Mouse (Mus musculus) liver, postnatal 0 days (tissue): ENCODE results near the gene Tmem135. TPM values are rescaled to one million over a fixed set of nuclear protein-coding genes. Genes with fewer than 3 reads are reported as not detected.

Experiments
- ATAC-seq: fragments of 200-750 bp; cut with Nextera tagmentation; 2 replicates; pipeline ENCODE4 v1.8.0; 2017; ENCODE audit warnings: mild to moderate bottlenecking, moderate library complexity
- DNase-seq: peaks from one replicate; pipeline ENCODE4 v3.0.0-alpha.2; 2016
- H3K27ac ChIP-seq: fragments of 300-500 bp; sonication (generic); 2 replicates; pipeline ENCODE4 v1.5.1; 2014; ENCODE audit warnings: antibody characterized with exemption, moderate library complexity, mild to moderate bottlenecking, low read depth
- H3K27me3 ChIP-seq: fragments of 300-500 bp; sonication (generic); 2 replicates; pipeline ENCODE4 v1.6.1; 2014; ENCODE audit warnings: low read length, control low read depth, mixed read lengths; ENCODE audit not compliant: insufficient read depth
- H3K36me3 ChIP-seq: fragments of 300-500 bp; sonication (generic); replicated peaks from 2 replicates; pipeline ENCODE4 v1.6.1; 2014; ENCODE audit warnings: mild to moderate bottlenecking, control low read depth, low read length, moderate library complexity, mixed read lengths; ENCODE audit not compliant: insufficient read depth
- H3K4me1 ChIP-seq: fragments of 300-500 bp; sonication (generic); 2 replicates; pipeline ENCODE4 v1.6.1; 2014; ENCODE audit warnings: antibody characterized with exemption, mild to moderate bottlenecking, control low read depth; ENCODE audit not compliant: insufficient read depth
- H3K4me2 ChIP-seq: fragments of 300-500 bp; sonication (generic); 2 replicates; pipeline ENCODE4 v1.6.1; 2014; ENCODE audit warnings: low read depth, mild to moderate bottlenecking, low read length, moderate library complexity, mixed read lengths
- H3K4me3 ChIP-seq: fragments of 300-500 bp; sonication (generic); 2 replicates; pipeline ENCODE4 v1.5.1; 2014; ENCODE audit warnings: low read depth, low read length
- H3K9ac ChIP-seq: fragments of 300-500 bp; sonication (generic); replicated peaks from 2 replicates; pipeline ENCODE4 v1.6.1; 2014; ENCODE audit warnings: mild to moderate bottlenecking, moderate library complexity
- H3K9me3 ChIP-seq: fragments of 300-500 bp; sonication (generic); 2 replicates; pipeline ENCODE4 v1.6.1; 2016; ENCODE audit warnings: mild to moderate bottlenecking, control low read depth, low read length, mixed read lengths
- CTCF ChIP-seq: sonication (generic); IDR thresholded peaks from 2 replicates; pipeline ENCODE4 v1.5.1; 2016; ENCODE audit warnings: antibody characterized with exemption, low read depth
- EP300 ChIP-seq: IDR thresholded peaks from 2 replicates; pipeline ENCODE4 v1.6.1; 2016; ENCODE audit warnings: antibody characterized with exemption, low read depth, mild to moderate bottlenecking
- WGBS: fragments of 180-500 bp; shearing (Covaris S2); extraction: QIAGEN DNeasy Blood & Tissue Kit; methylation state at CpG from one replicate; pipeline ENCODE4 v1.1.7; 2014; ENCODE audit not compliant: insufficient replicate concordance; 5-methylcytosine and 5-hydroxymethylcytosine counted together
- polyA plus RNA-seq: library from polyadenylated mRNA; unstranded; fragments of >200 nt; fragmentation: Nextera tagmentation; extraction: Ambion mirVana; gene quantifications from 2 replicates; pipeline ENCODE4 v1.2.1, GENCODE M21; 2015

Gene Tmem135
- polyA plus RNA-seq, 1 experiment from 2014 or later: 31.7 TPM

GRCm38 (mm10) chr7:89367643-89368042, 36.4 kb downstream of the Tmem135 start:
- Histone ChIP-seq H3K4me1 (peaks cover 5% of the 10 kb centered on the region), H3K27me3 (no peaks in the 10 kb centered on the region), H3K9ac (no peak overlapping the region), H3K36me3 (no peaks in the 10 kb centered on the region), H3K9me3 (no peaks in the 10 kb centered on the region), H3K27ac (no peak overlapping the region), H3K4me2 (no peak overlapping the region), H3K4me3 (no peak overlapping the region)
- 9% methylated on average over 3 of the region's 3 CpGs for WGBS
- TF ChIP-seq EP300 (no peak), CTCF (no peak)
- no peak for ATAC-seq
- DNase-seq: no peak

GRCm38 (mm10) chr7:89365135-89365880, 38.7 kb downstream of the Tmem135 start:
- WGBS: 77% methylated on average over 10 of the region's 10 CpGs
- ATAC-seq (no peak), DNase-seq (no peak)
- no peaks in the 10 kb centered on the region for H3K9me3 ChIP-seq
- no peaks in the 10 kb centered on the region for H3K27me3 ChIP-seq
- no peak for TF ChIP-seq EP300
- TF ChIP-seq CTCF: no peak
- peaks cover 5% of the 10 kb centered on the region for H3K4me1 ChIP-seq
- H3K4me3 ChIP-seq: no peak overlapping the region
- no peaks in the 10 kb centered on the region for H3K36me3 ChIP-seq
- no peak overlapping the region for H3K9ac ChIP-seq
- no peak overlapping the region for H3K4me2 ChIP-seq
- no peak overlapping the region for H3K27ac ChIP-seq

GRCm38 (mm10) chr7:89363975-89364374, 40.0 kb downstream of the Tmem135 start:
- Histone ChIP-seq H3K4me3 (no peak overlapping the region), H3K36me3 (no peaks in the 10 kb centered on the region), H3K27ac (no peak overlapping the region), H3K4me1 (peaks cover 5% of the 10 kb centered on the region), H3K4me2 (no peak overlapping the region), H3K9ac (no peak overlapping the region), H3K27me3 (no peaks in the 10 kb centered on the region), H3K9me3 (no peaks in the 10 kb centered on the region)
- no peak for TF ChIP-seq CTCF
- TF ChIP-seq EP300: no peak
- no peak for DNase-seq
- WGBS: 74% methylated on average over 5 of the region's 5 CpGs
- ATAC-seq: no peak

- ATAC-seq (no peak), DNase-seq (no peak)
- H3K27ac ChIP-seq: no peak overlapping the region
- H3K27me3 ChIP-seq: no peaks in the 10 kb centered on the region
- no peak for TF ChIP-seq CTCF
- TF ChIP-seq EP300: no peak
- H3K4me1 ChIP-seq: no peaks in the 10 kb centered on the region
- H3K36me3 ChIP-seq: no peaks in the 10 kb centered on the region
- no peaks in the 10 kb centered on the region for H3K9me3 ChIP-seq
- H3K4me2 ChIP-seq: no peak overlapping the region
- H3K4me3 ChIP-seq: no peak overlapping the region
- 75% methylated on average over 4 of the region's 4 CpGs for WGBS
- H3K9ac ChIP-seq: no peak overlapping the region
Measured at GRCm38 (mm10) chr7:89356307-89356706, 47.7 kb downstream of the Tmem135 start.

- DNase-seq (no peak), ATAC-seq (no peak)
- no peak overlapping the region for H3K4me2 ChIP-seq
- no peak overlapping the region for H3K4me3 ChIP-seq
- H3K4me1 ChIP-seq: no peaks in the 10 kb centered on the region
- no peaks in the 10 kb centered on the region for H3K27me3 ChIP-seq
- TF ChIP-seq EP300: no peak
- TF ChIP-seq CTCF: no peak
- WGBS: 69% methylated on average over 8 of the region's 8 CpGs
- H3K9me3 ChIP-seq: no peaks in the 10 kb centered on the region
- no peak overlapping the region for H3K9ac ChIP-seq
- H3K36me3 ChIP-seq: no peaks in the 10 kb centered on the region
- H3K27ac ChIP-seq: no peak overlapping the region
Measured at GRCm38 (mm10) chr7:89355519-89356255, 48.3 kb downstream of the Tmem135 start.

GRCm38 (mm10) chr7:89342021-89342420, 62.0 kb downstream of the Tmem135 start:
- DNase-seq: no peak
- Histone ChIP-seq H3K9me3 (no peaks in the 10 kb centered on the region), H3K27me3 (no peaks in the 10 kb centered on the region), H3K36me3 (no peaks in the 10 kb centered on the region), H3K27ac (no peak overlapping the region), H3K4me3 (no peak overlapping the region), H3K4me2 (no peak overlapping the region), H3K4me1 (peaks cover 21% of the 10 kb centered on the region), H3K9ac (no peak overlapping the region)
- ATAC-seq: no peak
- TF ChIP-seq EP300 (no peak), CTCF (no peak)
